Mouse (Mus musculus): ENCODE measurements at regions not wholly inside any gene's neighbourhood (a gene's known extent, or its start where the extent isn't known, plus 50 kb on each side); places are given as distances from the start of the nearest gene placed in this dataset.

DNA sequence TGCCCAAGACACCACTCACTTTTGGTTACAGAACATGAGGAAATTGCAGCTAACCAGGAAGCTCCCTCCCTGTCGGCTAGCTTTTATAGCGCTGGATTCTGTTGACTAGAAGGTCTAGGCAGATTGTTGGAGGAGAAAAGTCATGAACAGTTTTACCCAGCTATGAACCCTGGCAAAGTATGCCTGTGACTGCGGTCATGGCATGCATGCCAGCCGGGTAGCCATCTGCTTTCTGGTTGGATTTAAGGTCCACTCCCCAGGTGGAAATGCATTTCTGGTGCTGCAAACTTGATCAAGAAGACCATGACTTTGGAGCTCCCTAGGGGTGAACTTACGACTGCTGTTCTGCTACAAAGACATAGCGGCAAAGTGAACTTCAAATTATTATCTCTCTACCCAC, 62.8 kb upstream of the Mylip start:
- intact Hi-C loops (cut with DNase I), result no loop called here
- DNase-seq (ENCODE audit: extremely low spot score in 1 of 2, low spot score in 2 of 2), result no peak

DNA sequence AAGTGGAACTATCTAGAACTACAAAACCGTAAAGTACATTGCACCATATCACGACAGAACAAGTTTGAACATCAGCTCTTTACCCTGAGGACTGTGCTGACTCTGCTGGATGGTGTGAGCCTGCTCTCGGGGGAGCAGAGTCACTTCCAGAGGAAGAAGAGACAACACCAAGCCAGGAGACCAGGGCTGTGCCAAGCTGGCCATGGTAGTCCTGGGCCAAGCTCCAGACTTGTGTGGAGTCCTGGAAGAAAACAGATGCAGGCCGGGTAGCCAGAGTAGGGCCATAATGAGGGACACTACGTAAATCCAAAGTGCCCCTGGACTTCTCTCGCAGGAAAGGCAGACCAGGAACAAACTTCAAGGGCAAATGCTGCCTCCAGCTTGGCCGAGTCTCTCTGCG, 59.0 kb upstream of the Mylip start:
- intact Hi-C loops (cut with DNase I), result no loop called here
- no peak for DNase-seq (ENCODE audit: extremely low spot score in 1 of 2, low spot score in 2 of 2)

DNA sequence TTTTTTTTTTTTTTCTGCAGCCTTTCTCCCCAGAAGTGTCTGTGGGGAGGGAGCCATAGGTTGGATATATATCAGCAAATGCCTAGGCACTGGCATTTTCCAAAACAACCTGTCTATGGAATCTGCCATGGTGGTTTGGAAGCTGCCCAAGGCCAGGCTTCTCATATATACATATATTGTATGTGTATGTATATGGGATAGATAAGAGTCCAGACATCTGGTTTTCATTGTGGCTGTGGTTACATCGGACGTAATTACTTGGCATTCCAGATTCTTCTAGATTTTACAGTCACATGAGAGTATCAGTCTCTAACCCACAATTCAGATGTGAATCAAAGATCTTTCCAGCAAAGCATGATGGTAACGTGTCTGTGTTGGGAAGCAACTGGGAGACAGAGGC, 57.5 kb upstream of the Mylip start:
- DNase-seq (ENCODE audit: extremely low spot score in 1 of 2, low spot score in 2 of 2), result no peak
- intact Hi-C loops (cut with DNase I), result no loop called here

DNA sequence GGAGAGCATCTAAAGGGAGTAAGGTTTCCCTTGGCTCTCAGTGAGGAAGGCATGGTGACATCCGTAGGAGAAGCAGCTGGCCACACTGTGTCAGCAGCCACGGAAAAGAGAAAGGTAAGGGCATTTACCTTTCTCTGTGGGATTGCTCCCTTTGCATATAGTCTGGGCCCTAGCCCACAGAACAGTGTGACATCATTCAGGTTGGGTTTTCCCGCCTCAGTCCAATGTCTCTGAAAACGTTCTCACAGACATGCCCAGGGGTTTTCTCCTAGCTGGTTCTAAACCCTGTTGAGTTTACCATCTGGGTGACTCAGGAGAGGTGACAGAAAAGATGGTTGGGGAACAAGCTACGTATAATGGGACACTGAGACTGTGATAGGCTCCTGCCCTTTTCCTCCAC, 55.9 kb upstream of the Mylip start:
- intact Hi-C loops (cut with DNase I), result no loop called here
- DNase-seq (ENCODE audit: extremely low spot score in 1 of 2, low spot score in 2 of 2), result no peak

Measured in left cerebral cortex, postnatal 10 days (tissue).